Mouse (Mus musculus): Measurements from ENCODE around the gene Synj2. TPM values are rescaled to one million over a fixed set of nuclear protein-coding genes. Genes with fewer than 3 reads are reported as not detected.

Synj2 gene
- polyA plus RNA-seq, 1 experiment from 2014 or later, result 10.3 TPM

DNA sequence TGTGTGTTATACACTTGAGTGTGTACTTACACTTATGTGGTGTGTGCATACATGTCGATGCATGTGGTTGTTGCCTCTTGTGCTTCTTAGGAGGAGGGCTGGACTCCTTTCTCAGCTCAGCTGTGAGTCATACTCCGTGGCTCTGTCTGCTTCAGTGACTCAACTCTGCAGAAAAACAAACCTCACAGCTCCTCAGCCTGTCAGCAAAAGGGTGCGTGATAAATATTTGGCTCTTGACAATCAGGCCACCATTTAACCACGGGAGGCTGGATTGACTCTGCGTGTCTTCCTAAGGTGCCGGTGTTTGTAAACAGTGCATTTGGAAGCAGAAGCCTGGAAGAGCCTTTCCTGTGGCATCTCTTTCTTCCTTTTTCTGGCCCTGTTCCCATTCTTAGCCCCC is 53.5 kb downstream of the Synj2 start:
- Histone ChIP-seq H3K4me2 (replicated peaks; ENCODE audit: low read depth, low read length) (no peak overlapping the region), H3K27me3 (ENCODE audit: control insufficient read depth, insufficient read depth, low read length) (no peaks in the 10 kb centered on the region), H3K27ac (ENCODE audit: low read length) (no peak overlapping the region), H3K4me1 (ENCODE audit: control insufficient read depth, insufficient read depth, low read length) (peaks cover 12% of the 10 kb centered on the region), H3K4me3 (ENCODE audit: low read depth, low read length) (no peak overlapping the region), H3K9ac (replicated peaks; ENCODE audit: low read depth, low read length) (no peak overlapping the region), H3K36me3 (ENCODE audit: control insufficient read depth, insufficient read depth, low read length) (no peaks in the 10 kb centered on the region; the same call in 1 of the 2 replicates), H3K9me3 (ENCODE audit: control insufficient read depth, low read depth, low read length) (no peaks in the 10 kb centered on the region)
- WGBS, result 57% methylated on average over 6 of the region's 6 CpGs
- no peak for ATAC-seq (ENCODE audit: insufficient number of reproducible peaks, insufficient read depth, low FRiP score, low read depth)

DNA sequence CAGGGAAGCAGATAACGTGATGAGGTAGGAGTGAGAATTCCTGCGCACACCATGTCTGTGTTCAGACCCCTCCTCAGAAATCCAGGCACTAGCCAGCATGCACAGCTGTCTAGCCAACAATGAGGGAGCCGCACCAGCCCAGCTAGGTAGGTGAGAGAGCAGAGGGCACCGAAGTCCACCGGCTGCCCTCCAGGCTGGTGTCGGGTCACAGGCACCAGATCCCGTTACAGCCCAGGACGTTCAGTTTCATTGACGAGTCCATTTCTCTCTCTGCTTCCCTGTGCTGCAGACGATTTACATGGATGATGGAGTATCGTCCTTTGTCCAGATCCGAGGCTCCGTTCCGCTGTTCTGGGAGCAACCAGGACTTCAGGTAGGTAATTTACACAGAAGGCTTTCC is 55.5 kb downstream of the Synj2 start:
- Histone ChIP-seq H3K27ac (ENCODE audit: low read length) (no peak overlapping the region), H3K9ac (replicated peaks; ENCODE audit: low read depth, low read length) (no peak overlapping the region), H3K4me1 (ENCODE audit: control insufficient read depth, insufficient read depth, low read length) (peaks cover 12% of the 10 kb centered on the region), H3K4me2 (replicated peaks; ENCODE audit: low read depth, low read length) (no peak overlapping the region), H3K36me3 (ENCODE audit: control insufficient read depth, insufficient read depth, low read length) (no peaks in the 10 kb centered on the region; the same call in 1 of the 2 replicates), H3K27me3 (ENCODE audit: control insufficient read depth, insufficient read depth, low read length) (no peaks in the 10 kb centered on the region), H3K4me3 (ENCODE audit: low read depth, low read length) (no peak overlapping the region), H3K9me3 (ENCODE audit: control insufficient read depth, low read depth, low read length) (no peaks in the 10 kb centered on the region)
- 72% methylated on average over 14 of the region's 14 CpGs for WGBS
- ATAC-seq (ENCODE audit: insufficient number of reproducible peaks, insufficient read depth, low FRiP score, low read depth), result no peak

DNA sequence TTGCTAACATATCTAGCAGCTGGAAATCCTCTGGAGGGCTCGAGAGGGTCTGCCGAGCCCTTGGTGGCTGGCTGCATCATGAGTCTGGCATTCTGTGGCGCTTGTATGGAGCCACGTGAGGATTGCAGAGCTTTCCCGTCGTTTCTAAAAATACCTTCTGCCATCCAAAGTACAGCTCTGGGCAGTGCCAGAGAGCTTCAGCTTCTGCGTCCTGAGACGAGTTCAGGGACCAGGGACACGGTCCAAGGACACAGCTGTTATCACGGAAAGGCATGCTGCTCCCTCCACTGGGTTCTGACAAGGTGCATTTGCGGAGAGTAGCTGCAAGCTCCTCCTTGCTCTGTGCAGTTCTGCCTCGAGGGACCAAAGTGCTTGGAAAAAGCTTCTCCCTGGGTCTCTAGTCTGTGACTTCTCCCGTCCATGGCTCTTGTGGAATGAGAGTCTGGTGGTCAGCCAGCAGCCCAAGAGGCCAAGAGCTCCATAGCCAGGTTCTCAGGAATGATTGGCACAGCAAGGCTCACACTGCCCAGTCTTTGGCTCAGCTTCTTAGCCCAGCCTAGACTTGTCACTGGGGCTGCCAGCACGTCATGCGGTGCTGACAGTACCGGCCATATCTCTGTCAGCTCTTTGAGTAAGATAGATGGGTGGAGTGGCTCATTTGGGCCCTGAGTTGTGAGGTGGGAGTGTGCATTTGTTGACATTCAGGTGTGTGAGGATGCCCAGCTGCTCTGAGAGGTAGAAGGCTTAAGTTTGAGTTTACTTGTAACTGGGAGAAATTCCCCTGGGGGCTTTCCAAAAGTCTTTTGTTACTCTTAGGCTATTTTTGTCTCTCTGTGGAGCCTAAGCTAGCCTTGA is 56.5 kb downstream of the Synj2 start:
- no peak overlapping the region for H3K9ac ChIP-seq (replicated peaks; ENCODE audit: low read depth, low read length)
- no peaks in the 10 kb centered on the region for H3K27me3 ChIP-seq (ENCODE audit: control insufficient read depth, insufficient read depth, low read length)
- no peak overlapping the region for H3K4me3 ChIP-seq (ENCODE audit: low read depth, low read length)
- no peak overlapping the region for H3K4me2 ChIP-seq (replicated peaks; ENCODE audit: low read depth, low read length)
- no peaks in the 10 kb centered on the region; the same call in 1 of the 2 replicates for H3K36me3 ChIP-seq (ENCODE audit: control insufficient read depth, insufficient read depth, low read length)
- ATAC-seq (ENCODE audit: insufficient number of reproducible peaks, insufficient read depth, low FRiP score, low read depth), result no peak
- no peaks in the 10 kb centered on the region for H3K9me3 ChIP-seq (ENCODE audit: control insufficient read depth, low read depth, low read length)
- peaks cover 12% of the 10 kb centered on the region for H3K4me1 ChIP-seq (ENCODE audit: control insufficient read depth, insufficient read depth, low read length)
- no peak overlapping the region for H3K27ac ChIP-seq (ENCODE audit: low read length)
- WGBS, result 53% methylated on average over 16 of the region's 16 CpGs

DNA sequence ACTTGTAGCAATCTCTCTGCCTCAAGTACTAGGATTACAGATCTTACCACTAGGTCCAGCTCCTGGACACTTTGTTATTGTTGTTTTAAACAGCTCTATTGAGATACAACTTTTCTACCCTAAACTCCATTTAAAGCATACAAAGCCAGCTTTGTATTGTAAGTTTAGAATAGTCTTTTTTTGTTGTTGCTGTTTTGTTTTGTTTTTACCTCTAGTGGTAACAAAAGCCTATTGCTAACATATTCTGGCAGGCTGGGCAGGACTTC is 57.1 kb downstream of the Synj2 start:
- no peak overlapping the region for H3K9ac ChIP-seq (replicated peaks; ENCODE audit: low read depth, low read length)
- no peak overlapping the region for H3K27ac ChIP-seq (ENCODE audit: low read length)

DNA sequence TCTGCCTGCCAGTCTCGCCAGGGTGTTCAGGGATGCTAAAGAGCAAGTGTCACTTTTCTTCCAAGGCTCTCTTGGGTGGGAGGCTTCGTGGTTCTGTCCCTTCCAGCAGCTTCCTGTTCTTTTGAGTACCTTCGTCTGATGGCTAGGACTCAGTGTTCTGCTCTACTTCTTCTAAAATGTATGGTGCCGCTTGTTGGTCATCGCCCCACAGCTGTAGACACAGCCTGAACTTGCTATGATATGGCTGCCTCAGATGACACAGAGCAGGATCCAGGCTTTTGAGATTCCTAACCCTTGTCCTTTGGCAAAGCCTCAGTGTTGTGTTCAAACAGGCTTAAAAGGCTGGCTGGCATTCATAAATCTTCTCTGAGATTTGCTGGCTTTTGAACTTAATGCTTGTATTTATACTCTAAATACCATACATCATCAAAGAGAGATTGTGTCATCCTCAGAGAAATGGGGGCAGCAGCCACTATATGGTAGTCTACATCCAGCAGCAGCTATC is 58.0 kb downstream of the Synj2 start:
- Histone ChIP-seq H3K27ac (ENCODE audit: low read length) (no peak overlapping the region), H3K4me2 (replicated peaks; ENCODE audit: low read depth, low read length) (no peak overlapping the region)

More for the DNA sequence above, 57.1 kb downstream of the Synj2 start:
- Histone ChIP-seq H3K4me3 (ENCODE audit: low read depth, low read length) (no peak overlapping the region), H3K9me3 (ENCODE audit: control insufficient read depth, low read depth, low read length) (no peaks in the 10 kb centered on the region), H3K27me3 (ENCODE audit: control insufficient read depth, insufficient read depth, low read length) (no peaks in the 10 kb centered on the region), H3K4me1 (ENCODE audit: control insufficient read depth, insufficient read depth, low read length) (peaks cover 12% of the 10 kb centered on the region), H3K4me2 (replicated peaks; ENCODE audit: low read depth, low read length) (no peak overlapping the region), H3K36me3 (ENCODE audit: control insufficient read depth, insufficient read depth, low read length) (no peaks in the 10 kb centered on the region; the same call in 1 of the 2 replicates)
- ATAC-seq (ENCODE audit: insufficient number of reproducible peaks, insufficient read depth, low FRiP score, low read depth), result no peak

DNA sequence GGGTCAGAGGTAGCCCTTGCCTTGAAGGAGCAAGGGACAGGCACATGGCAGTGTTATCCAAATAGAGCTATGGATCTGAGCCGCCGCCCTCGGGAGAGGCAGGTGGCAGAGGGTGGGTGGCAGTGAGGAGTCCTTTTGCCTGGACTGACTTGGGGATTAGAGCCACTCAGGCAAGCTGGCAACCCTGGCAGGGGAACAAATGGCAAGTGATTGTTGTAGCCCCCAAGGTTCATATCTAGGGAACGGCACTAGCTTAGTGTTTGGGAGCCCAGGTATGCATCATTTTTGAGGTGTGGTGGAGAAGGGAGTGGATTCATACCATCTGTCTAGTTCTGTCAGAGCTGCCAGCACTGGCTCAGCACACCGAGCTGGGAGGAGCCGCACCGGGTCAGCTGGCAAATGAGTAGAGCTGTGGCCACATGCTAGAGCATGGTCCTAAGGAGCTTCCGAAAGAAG is 59.8 kb downstream of the Synj2 start:
- Histone ChIP-seq H3K36me3 (ENCODE audit: control insufficient read depth, insufficient read depth, low read length) (no peaks in the 10 kb centered on the region; the same call in 1 of the 2 replicates), H3K4me3 (ENCODE audit: low read depth, low read length) (no peak overlapping the region), H3K4me1 (ENCODE audit: control insufficient read depth, insufficient read depth, low read length) (peaks cover 14% of the 10 kb centered on the region), H3K27ac (ENCODE audit: low read length) (no peak overlapping the region), H3K4me2 (replicated peaks; ENCODE audit: low read depth, low read length) (no peak overlapping the region), H3K9me3 (ENCODE audit: control insufficient read depth, low read depth, low read length) (no peaks in the 10 kb centered on the region), H3K9ac (replicated peaks; ENCODE audit: low read depth, low read length) (no peak overlapping the region), H3K27me3 (ENCODE audit: control insufficient read depth, insufficient read depth, low read length) (no peaks in the 10 kb centered on the region)
- WGBS, result 80% methylated on average over 8 of the region's 8 CpGs
- ATAC-seq (ENCODE audit: insufficient number of reproducible peaks, insufficient read depth, low FRiP score, low read depth), result no peak

More for the DNA sequence above, 58.0 kb downstream of the Synj2 start:
- Histone ChIP-seq H3K4me1 (ENCODE audit: control insufficient read depth, insufficient read depth, low read length) (peaks cover 8% of the 10 kb centered on the region), H3K9ac (replicated peaks; ENCODE audit: low read depth, low read length) (no peak overlapping the region), H3K9me3 (ENCODE audit: control insufficient read depth, low read depth, low read length) (no peaks in the 10 kb centered on the region), H3K27me3 (ENCODE audit: control insufficient read depth, insufficient read depth, low read length) (no peaks in the 10 kb centered on the region), H3K4me3 (ENCODE audit: low read depth, low read length) (no peak overlapping the region), H3K36me3 (ENCODE audit: control insufficient read depth, insufficient read depth, low read length) (no peaks in the 10 kb centered on the region; the same call in 1 of the 2 replicates)
- ATAC-seq (ENCODE audit: insufficient number of reproducible peaks, insufficient read depth, low FRiP score, low read depth), result no peak
- 66% methylated on average over 5 of the region's 5 CpGs for WGBS

DNA sequence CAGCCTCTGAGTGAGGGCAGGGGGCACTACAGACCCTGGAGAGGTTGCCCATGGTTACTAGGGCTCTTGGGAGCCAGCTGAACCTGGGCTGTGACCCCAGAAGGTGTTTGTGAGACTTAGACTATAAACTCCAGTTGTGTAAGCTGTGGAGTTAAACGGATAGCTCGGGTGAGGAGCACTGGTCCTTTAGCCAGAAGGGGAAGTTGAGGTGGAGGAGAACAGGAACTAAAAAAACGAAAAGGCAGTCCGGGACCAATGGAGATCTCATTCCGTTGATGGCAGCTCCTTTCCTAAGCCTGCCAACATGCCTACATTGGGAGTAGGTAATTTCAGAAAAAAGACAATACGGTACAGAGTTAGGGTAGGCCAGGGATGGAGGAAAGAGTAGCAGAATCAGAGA is 60.3 kb downstream of the Synj2 start:
- H3K36me3 ChIP-seq (ENCODE audit: control insufficient read depth, insufficient read depth, low read length), result no peaks in the 10 kb centered on the region; the same call in 1 of the 2 replicates
- WGBS, result 84% methylated on average over 6 of the region's 6 CpGs
- no peaks in the 10 kb centered on the region for H3K27me3 ChIP-seq (ENCODE audit: control insufficient read depth, insufficient read depth, low read length)
- H3K4me3 ChIP-seq (ENCODE audit: low read depth, low read length), result no peak overlapping the region
- H3K27ac ChIP-seq (ENCODE audit: low read length), result no peak overlapping the region
- H3K4me1 ChIP-seq (ENCODE audit: control insufficient read depth, insufficient read depth, low read length), result peaks cover 19% of the 10 kb centered on the region
- no peak overlapping the region for H3K9ac ChIP-seq (replicated peaks; ENCODE audit: low read depth, low read length)
- no peaks in the 10 kb centered on the region for H3K9me3 ChIP-seq (ENCODE audit: control insufficient read depth, low read depth, low read length)
- no peak overlapping the region for H3K4me2 ChIP-seq (replicated peaks; ENCODE audit: low read depth, low read length)
- no peak for ATAC-seq (ENCODE audit: insufficient number of reproducible peaks, insufficient read depth, low FRiP score, low read depth)

DNA sequence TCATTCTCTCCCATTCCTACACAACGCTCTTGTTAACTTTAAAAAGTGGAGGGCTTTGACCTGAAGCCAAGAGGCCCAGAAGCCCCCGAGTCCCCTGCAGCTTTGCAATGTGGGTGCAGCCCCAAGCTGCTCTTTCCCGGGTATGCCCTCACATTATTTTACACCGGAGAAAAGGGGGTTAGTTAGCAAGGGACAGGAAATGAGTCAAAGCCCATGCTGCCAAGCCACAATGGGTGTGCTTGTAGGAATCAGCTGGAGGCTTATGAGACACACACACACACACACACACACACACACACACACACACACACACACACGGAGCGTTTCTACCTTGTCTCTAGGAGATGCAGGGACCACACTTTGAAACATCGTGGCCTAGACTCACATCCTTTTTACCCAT is 60.8 kb downstream of the Synj2 start:
- Histone ChIP-seq H3K4me3 (ENCODE audit: low read depth, low read length) (no peak overlapping the region), H3K4me1 (ENCODE audit: control insufficient read depth, insufficient read depth, low read length) (peaks cover 22% of the 10 kb centered on the region), H3K36me3 (ENCODE audit: control insufficient read depth, insufficient read depth, low read length) (no peaks in the 10 kb centered on the region; the same call in 1 of the 2 replicates), H3K27ac (ENCODE audit: low read length) (no peak overlapping the region), H3K9me3 (ENCODE audit: control insufficient read depth, low read depth, low read length) (no peaks in the 10 kb centered on the region), H3K4me2 (replicated peaks; ENCODE audit: low read depth, low read length) (no peak overlapping the region), H3K27me3 (ENCODE audit: control insufficient read depth, insufficient read depth, low read length) (no peaks in the 10 kb centered on the region), H3K9ac (replicated peaks; ENCODE audit: low read depth, low read length) (no peak overlapping the region)
- WGBS, result 72% methylated on average over 7 of the region's 7 CpGs
- no peak for ATAC-seq (ENCODE audit: insufficient number of reproducible peaks, insufficient read depth, low FRiP score, low read depth)
